Mouse (Mus musculus): ENCODE results near the gene Angptl7. TPM values are rescaled to one million over a fixed set of nuclear protein-coding genes. Genes with fewer than 3 reads are reported as not detected.
A peak's percentile ranks its signal among the peaks of the same experiment; 100 is the strongest.

Angptl7 gene
- polyA plus RNA-seq, 1 experiment = 0.04 TPM

GRCm38 (mm10) chr4:148466511-148467079, 33.7 kb downstream of the Angptl7 start:
- Histone ChIP-seq H3K27me3 (ENCODE audit: control insufficient read depth, insufficient read depth, insufficient read length) (no peaks in the 10 kb centered on the region), H3ac (ENCODE audit: control insufficient read depth, insufficient read length, low read depth) (no peak overlapping the region), H3K79me2 (ENCODE audit: control insufficient read depth, insufficient read depth) (no peaks in the 10 kb centered on the region), H3K36me3 (ENCODE audit: control insufficient read depth, insufficient read depth) (peaks cover 64% of the 10 kb centered on the region), H3K4me3 (ENCODE audit: insufficient read depth, poor library complexity, severe bottlenecking) (no peak overlapping the region), H3K79me3 (ENCODE audit: low read depth) (no peaks in the 10 kb centered on the region)
- TF ChIP-seq CTCF (IDR thresholded peaks at IDR 0.05; ENCODE audit: control insufficient read depth, insufficient read depth, insufficient read length) (no peak), MYOG (IDR thresholded peaks at IDR 0.05; ENCODE audit: control insufficient read depth, extremely low read depth, insufficient read length) (no peak), FOSL1 (IDR thresholded peaks at IDR 0.05; ENCODE audit: insufficient read depth, low read length, poor library complexity, severe bottlenecking) (no peak), MAX (IDR thresholded peaks at IDR 0.05) (no peak), USF1 (IDR thresholded peaks at IDR 0.05; ENCODE audit: low read depth) (no peak), MYOD1 (IDR thresholded peaks at IDR 0.05; ENCODE audit: control insufficient read depth, insufficient read length, low read depth) (no peak)

GRCm38 (mm10) chr4:148464869-148465268, 35.4 kb downstream of the Angptl7 start:
- no peak for TF ChIP-seq USF1 (IDR thresholded peaks at IDR 0.05; ENCODE audit: low read depth)
- no peak for TF ChIP-seq CEBPB (IDR thresholded peaks at IDR 0.05; ENCODE audit: low read depth)
- TF ChIP-seq MYOG (IDR thresholded peaks at IDR 0.05; ENCODE audit: control insufficient read depth, extremely low read depth, insufficient read length) = no peak
- TF ChIP-seq CTCF (IDR thresholded peaks at IDR 0.05; ENCODE audit: control insufficient read depth, insufficient read depth, insufficient read length) = no peak
- TF ChIP-seq MYOD1 (IDR thresholded peaks at IDR 0.05; ENCODE audit: control insufficient read depth, insufficient read length, low read depth) = no peak
- no peak for TF ChIP-seq MAX (IDR thresholded peaks at IDR 0.05)
- TF ChIP-seq FOSL1 (IDR thresholded peaks at IDR 0.05; ENCODE audit: insufficient read depth, low read length, poor library complexity, severe bottlenecking) = no peak
- Histone ChIP-seq H3K79me2 (ENCODE audit: control insufficient read depth, insufficient read depth) (no peaks in the 10 kb centered on the region), H3K79me3 (ENCODE audit: low read depth) (no peaks in the 10 kb centered on the region), H3K36me3 (ENCODE audit: control insufficient read depth, insufficient read depth) (peaks cover 52% of the 10 kb centered on the region), H3ac (ENCODE audit: control insufficient read depth, insufficient read length, low read depth) (no peak overlapping the region), H3K4me3 (ENCODE audit: insufficient read depth, poor library complexity, severe bottlenecking) (no peak overlapping the region), H3K27me3 (ENCODE audit: control insufficient read depth, insufficient read depth, insufficient read length) (no peaks in the 10 kb centered on the region)

GRCm38 (mm10) chr4:148464301-148464700, 36.0 kb downstream of the Angptl7 start:
- Histone ChIP-seq H3K4me3 (ENCODE audit: insufficient read depth, poor library complexity, severe bottlenecking) (no peak overlapping the region), H3ac (ENCODE audit: control insufficient read depth, insufficient read length, low read depth) (no peak overlapping the region), H3K79me3 (ENCODE audit: low read depth) (no peaks in the 10 kb centered on the region), H3K79me2 (ENCODE audit: control insufficient read depth, insufficient read depth) (no peaks in the 10 kb centered on the region), H3K27me3 (ENCODE audit: control insufficient read depth, insufficient read depth, insufficient read length) (no peaks in the 10 kb centered on the region), H3K36me3 (ENCODE audit: control insufficient read depth, insufficient read depth) (peaks cover 52% of the 10 kb centered on the region)
- TF ChIP-seq MYOD1 (IDR thresholded peaks at IDR 0.05; ENCODE audit: control insufficient read depth, insufficient read length, low read depth) (no peak), CEBPB (IDR thresholded peaks at IDR 0.05; ENCODE audit: low read depth) (no peak), USF1 (IDR thresholded peaks at IDR 0.05; ENCODE audit: low read depth) (no peak), MYOG (IDR thresholded peaks at IDR 0.05; ENCODE audit: control insufficient read depth, extremely low read depth, insufficient read length) (no peak), FOSL1 (IDR thresholded peaks at IDR 0.05; ENCODE audit: insufficient read depth, low read length, poor library complexity, severe bottlenecking) (no peak), MAX (IDR thresholded peaks at IDR 0.05) (no peak), CTCF (IDR thresholded peaks at IDR 0.05; ENCODE audit: control insufficient read depth, insufficient read depth, insufficient read length) (no peak)

- H3K36me3 ChIP-seq (ENCODE audit: control insufficient read depth, insufficient read depth) = peaks cover 45% of the 10 kb centered on the region
- TF ChIP-seq CEBPB (IDR thresholded peaks at IDR 0.05; ENCODE audit: low read depth) (peak; percentile 56), MAX (IDR thresholded peaks at IDR 0.05) (no peak)
Observed at GRCm38 (mm10) chr4:148463208-148463960, 36.9 kb downstream of the Angptl7 start.

GRCm38 (mm10) chr4:148462717-148463116, 37.5 kb downstream of the Angptl7 start:
- Histone ChIP-seq H3K36me3 (ENCODE audit: control insufficient read depth, insufficient read depth) (peaks cover 44% of the 10 kb centered on the region), H3K27me3 (ENCODE audit: control insufficient read depth, insufficient read depth, insufficient read length) (no peaks in the 10 kb centered on the region), H3K4me3 (ENCODE audit: insufficient read depth, poor library complexity, severe bottlenecking) (no peak overlapping the region), H3K79me2 (ENCODE audit: control insufficient read depth, insufficient read depth) (no peaks in the 10 kb centered on the region), H3ac (ENCODE audit: control insufficient read depth, insufficient read length, low read depth) (no peak overlapping the region), H3K79me3 (ENCODE audit: low read depth) (no peaks in the 10 kb centered on the region)
- TF ChIP-seq MYOG (IDR thresholded peaks at IDR 0.05; ENCODE audit: control insufficient read depth, extremely low read depth, insufficient read length) = no peak
- no peak for TF ChIP-seq MAX (IDR thresholded peaks at IDR 0.05)
- no peak for TF ChIP-seq MYOD1 (IDR thresholded peaks at IDR 0.05; ENCODE audit: control insufficient read depth, insufficient read length, low read depth)
- TF ChIP-seq CEBPB (IDR thresholded peaks at IDR 0.05; ENCODE audit: low read depth) = no peak
- TF ChIP-seq CTCF (IDR thresholded peaks at IDR 0.05; ENCODE audit: control insufficient read depth, insufficient read depth, insufficient read length) = no peak
- no peak for TF ChIP-seq USF1 (IDR thresholded peaks at IDR 0.05; ENCODE audit: low read depth)
- TF ChIP-seq FOSL1 (IDR thresholded peaks at IDR 0.05; ENCODE audit: insufficient read depth, low read length, poor library complexity, severe bottlenecking) = no peak

More at GRCm38 (mm10) chr4:148463208-148463960, 36.9 kb downstream of the Angptl7 start:
- Histone ChIP-seq H3K79me2 (ENCODE audit: control insufficient read depth, insufficient read depth) (no peaks in the 10 kb centered on the region), H3K4me3 (ENCODE audit: insufficient read depth, poor library complexity, severe bottlenecking) (no peak overlapping the region), H3K27me3 (ENCODE audit: control insufficient read depth, insufficient read depth, insufficient read length) (no peaks in the 10 kb centered on the region), H3K79me3 (ENCODE audit: low read depth) (no peaks in the 10 kb centered on the region), H3ac (ENCODE audit: control insufficient read depth, insufficient read length, low read depth) (no peak overlapping the region)

All from C2C12 (cell line).